Mouse (Mus musculus): ENCODE measurements around the gene Ccdc80. TPM values are rescaled to one million over a fixed set of nuclear protein-coding genes. Genes with fewer than 3 reads are reported as not detected.

Gene Ccdc80
- total RNA-seq, 1 experiment = 2.6 TPM

DNA sequence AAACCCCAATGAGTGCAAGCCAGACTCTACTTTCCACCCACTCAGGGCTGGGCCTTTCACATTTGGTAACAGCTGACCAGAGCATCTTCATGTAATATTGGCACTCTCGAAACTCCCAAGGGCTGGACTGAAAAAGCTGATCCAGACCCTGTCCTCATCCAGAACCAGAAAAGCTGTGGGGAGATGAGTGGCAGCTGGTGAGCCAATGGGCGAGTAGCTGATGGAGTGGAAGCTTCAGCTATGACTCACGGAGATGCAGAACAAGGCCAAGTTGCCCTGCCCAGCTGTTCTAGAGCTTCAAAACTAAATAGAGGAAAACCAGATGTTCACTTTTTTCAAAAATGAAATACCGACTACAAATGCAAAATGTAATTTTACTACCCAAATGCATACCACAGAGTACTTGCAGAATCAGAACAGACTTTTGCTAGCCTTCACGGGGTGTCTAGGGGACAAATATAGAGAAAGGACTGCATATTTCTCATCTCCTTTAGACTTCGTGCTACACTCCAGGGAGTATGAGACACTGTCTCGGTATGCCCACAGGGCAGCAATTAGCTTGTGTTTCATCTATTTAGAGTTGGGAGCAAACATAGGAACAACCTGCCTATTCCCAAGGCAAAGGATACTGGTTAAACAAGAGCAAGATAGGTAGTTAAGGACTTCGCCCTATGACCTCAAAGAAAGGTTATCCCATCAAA lies 22.7 kb upstream of the Ccdc80 start:
- Histone ChIP-seq H3K9me3 (ENCODE audit: control insufficient read depth, insufficient read depth, low read depth, low read length) (no peaks in the 10 kb centered on the region), H3K9ac (ENCODE audit: insufficient read depth, low read depth, low read length, poor library complexity, severe bottlenecking) (no peak overlapping the region), H3K4me1 (ENCODE audit: control insufficient read depth in 2 of 2, insufficient read depth in 2 of 2, low read length in 2 of 2, poor library complexity in 1 of 2) (no peaks in the 10 kb centered on the region), H3K36me3 (ENCODE audit: control insufficient read depth, insufficient read depth, low read length, poor library complexity, severe bottlenecking) (no peaks in the 10 kb centered on the region), H3K4me3 (ENCODE audit: insufficient read depth in 1 of 2, low read depth in 1 of 2, low read length in 2 of 2, poor library complexity in 1 of 2, severe bottlenecking in 1 of 2) (no peak overlapping the region), H3K27ac (ENCODE audit: insufficient read depth, low read depth, low read length, poor library complexity, severe bottlenecking) (no peak overlapping the region)
- TF ChIP-seq ZC3H11A (IDR thresholded peaks at IDR 0.05; ENCODE audit: borderline replicate concordance, low read depth, low read length) (no peak), MAFK (IDR thresholded peaks at IDR 0.05; ENCODE audit: insufficient read depth, low read depth, low read length) (no peak), CHD2 (IDR thresholded peaks at IDR 0.05; ENCODE audit: low read depth, low read length) (no peak), ZNF384 (IDR thresholded peaks at IDR 0.05; ENCODE audit: low read depth, low read length) (no peak), HCFC1 (IDR thresholded peaks at IDR 0.05; ENCODE audit: borderline replicate concordance, insufficient read depth, low read length) (no peak)
- in situ Hi-C loops (cut with MboI; ENCODE audit: low sequenced_read_pairs in 2 of 2, unreplicated experiment in 2 of 2) = no loop called here
- DNase-seq (ENCODE audit: low read depth, low spot score) = no peak

DNA sequence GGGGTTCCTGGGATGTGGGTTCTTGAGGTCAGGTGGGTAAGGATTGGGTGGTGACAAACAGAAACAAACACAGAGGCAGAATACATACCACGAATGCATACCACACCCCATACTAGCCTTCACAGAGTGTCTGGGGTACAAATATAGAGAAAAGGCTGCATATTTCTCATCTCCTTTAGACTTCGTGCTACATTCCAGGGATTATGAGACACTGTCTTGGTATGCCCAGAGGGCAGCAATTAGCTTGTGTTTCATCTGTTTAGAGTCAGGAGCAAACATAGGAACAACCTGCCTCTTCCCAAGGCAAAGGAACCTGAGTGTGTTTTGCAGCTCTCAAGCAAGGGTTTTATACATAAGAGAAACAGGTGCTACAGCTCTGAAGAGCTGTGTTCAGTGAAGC lies 21.8 kb upstream of the Ccdc80 start:
- no peak for TF ChIP-seq MAFK (IDR thresholded peaks at IDR 0.05; ENCODE audit: insufficient read depth, low read depth, low read length)
- TF ChIP-seq HCFC1 (IDR thresholded peaks at IDR 0.05; ENCODE audit: borderline replicate concordance, insufficient read depth, low read length) = no peak
- TF ChIP-seq CHD2 (IDR thresholded peaks at IDR 0.05; ENCODE audit: low read depth, low read length) = no peak
- TF ChIP-seq ZNF384 (IDR thresholded peaks at IDR 0.05; ENCODE audit: low read depth, low read length) = no peak
- no peak for TF ChIP-seq ZC3H11A (IDR thresholded peaks at IDR 0.05; ENCODE audit: borderline replicate concordance, low read depth, low read length)
- Histone ChIP-seq H3K36me3 (ENCODE audit: control insufficient read depth, insufficient read depth, low read length, poor library complexity, severe bottlenecking) (no peaks in the 10 kb centered on the region), H3K9me3 (ENCODE audit: control insufficient read depth, insufficient read depth, low read depth, low read length) (no peaks in the 10 kb centered on the region), H3K9ac (ENCODE audit: insufficient read depth, low read depth, low read length, poor library complexity, severe bottlenecking) (no peak overlapping the region), H3K4me3 (ENCODE audit: insufficient read depth in 1 of 2, low read depth in 1 of 2, low read length in 2 of 2, poor library complexity in 1 of 2, severe bottlenecking in 1 of 2) (no peak overlapping the region), H3K27ac (ENCODE audit: insufficient read depth, low read depth, low read length, poor library complexity, severe bottlenecking) (no peak overlapping the region), H3K4me1 (ENCODE audit: control insufficient read depth in 2 of 2, insufficient read depth in 2 of 2, low read length in 2 of 2, poor library complexity in 1 of 2) (no peaks in the 10 kb centered on the region)
- DNase-seq (ENCODE audit: low read depth, low spot score) = no peak
- in situ Hi-C loops (cut with MboI; ENCODE audit: low sequenced_read_pairs in 2 of 2, unreplicated experiment in 2 of 2) = no loop called here

DNA sequence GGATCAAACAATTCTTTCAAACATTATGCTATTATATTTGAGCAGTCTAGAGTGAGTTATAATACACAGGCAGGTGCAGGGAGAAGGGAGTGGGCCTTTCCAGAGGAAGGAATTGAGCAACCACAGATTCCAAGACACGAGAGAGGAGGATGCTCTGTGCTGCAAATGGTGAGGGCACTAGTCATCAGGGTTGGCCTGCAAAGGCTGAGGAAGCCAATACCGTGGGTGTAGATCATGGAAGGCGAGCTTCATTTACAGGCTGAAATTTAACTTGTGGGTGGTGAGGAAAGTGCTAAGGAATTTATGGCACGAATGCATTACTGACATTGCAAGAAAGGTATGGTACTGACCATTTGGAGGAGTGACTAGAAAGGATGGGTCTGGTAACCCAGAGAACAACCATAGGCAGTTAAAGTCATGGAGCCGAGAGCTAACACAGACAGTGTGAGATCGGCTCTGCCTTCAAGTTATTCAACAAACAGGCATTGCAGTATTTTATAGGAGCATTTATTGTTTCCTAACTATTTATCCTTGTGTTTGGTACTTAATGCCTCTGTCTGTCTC lies 15.6 kb upstream of the Ccdc80 start:
- DNase-seq (ENCODE audit: low read depth, low spot score) = no peak
- H3K27ac ChIP-seq (ENCODE audit: insufficient read depth, low read depth, low read length, poor library complexity, severe bottlenecking) = no peak overlapping the region
- no peak overlapping the region for H3K4me3 ChIP-seq (ENCODE audit: insufficient read depth in 1 of 2, low read depth in 1 of 2, low read length in 2 of 2, poor library complexity in 1 of 2, severe bottlenecking in 1 of 2)
- H3K36me3 ChIP-seq (ENCODE audit: control insufficient read depth, insufficient read depth, low read length, poor library complexity, severe bottlenecking) = no peaks in the 10 kb centered on the region
- no peak overlapping the region for H3K9ac ChIP-seq (ENCODE audit: insufficient read depth, low read depth, low read length, poor library complexity, severe bottlenecking)
- in situ Hi-C loops (cut with MboI; ENCODE audit: low sequenced_read_pairs in 2 of 2, unreplicated experiment in 2 of 2) = no loop called here
- H3K9me3 ChIP-seq (ENCODE audit: control insufficient read depth, insufficient read depth, low read depth, low read length) = no peaks in the 10 kb centered on the region
- H3K4me1 ChIP-seq (ENCODE audit: control insufficient read depth in 2 of 2, insufficient read depth in 2 of 2, low read length in 2 of 2, poor library complexity in 1 of 2) = no peaks in the 10 kb centered on the region
- TF ChIP-seq MAFK (IDR thresholded peaks at IDR 0.05; ENCODE audit: insufficient read depth, low read depth, low read length) = no peak
- TF ChIP-seq CHD2 (IDR thresholded peaks at IDR 0.05; ENCODE audit: low read depth, low read length) = no peak
- TF ChIP-seq HCFC1 (IDR thresholded peaks at IDR 0.05; ENCODE audit: borderline replicate concordance, insufficient read depth, low read length) = no peak
- TF ChIP-seq ZC3H11A (IDR thresholded peaks at IDR 0.05; ENCODE audit: borderline replicate concordance, low read depth, low read length) = no peak
- TF ChIP-seq ZNF384 (IDR thresholded peaks at IDR 0.05; ENCODE audit: low read depth, low read length) = no peak

DNA sequence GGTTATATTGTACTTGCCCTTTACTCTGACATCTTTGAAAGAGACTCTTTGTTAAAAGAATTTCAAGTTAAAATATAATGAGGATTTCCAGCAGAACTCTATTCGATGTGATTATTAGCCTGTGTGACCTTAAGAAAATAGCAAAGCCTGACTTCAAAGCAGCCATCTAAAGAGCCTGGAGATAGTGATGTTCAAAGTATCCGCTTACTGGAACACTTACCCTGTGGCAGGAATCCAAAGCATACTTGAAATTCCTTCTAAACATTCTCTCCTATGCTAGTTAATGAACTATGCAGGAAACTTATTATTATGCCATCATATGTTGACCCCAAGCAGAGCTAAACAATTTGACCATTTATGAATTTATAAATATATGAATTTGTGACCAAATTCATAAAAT lies 13.9 kb upstream of the Ccdc80 start:
- in situ Hi-C loops (cut with MboI; ENCODE audit: low sequenced_read_pairs in 2 of 2, unreplicated experiment in 2 of 2) = no loop called here
- H3K36me3 ChIP-seq (ENCODE audit: control insufficient read depth, insufficient read depth, low read length, poor library complexity, severe bottlenecking) = no peaks in the 10 kb centered on the region
- DNase-seq (ENCODE audit: low read depth, low spot score) = no peak
- TF ChIP-seq ZNF384 (IDR thresholded peaks at IDR 0.05; ENCODE audit: low read depth, low read length) (no peak), HCFC1 (IDR thresholded peaks at IDR 0.05; ENCODE audit: borderline replicate concordance, insufficient read depth, low read length) (no peak), CHD2 (IDR thresholded peaks at IDR 0.05; ENCODE audit: low read depth, low read length) (no peak), MAFK (IDR thresholded peaks at IDR 0.05; ENCODE audit: insufficient read depth, low read depth, low read length) (no peak)
- H3K27ac ChIP-seq (ENCODE audit: insufficient read depth, low read depth, low read length, poor library complexity, severe bottlenecking) = no peak overlapping the region
- no peaks in the 10 kb centered on the region for H3K4me1 ChIP-seq (ENCODE audit: control insufficient read depth in 2 of 2, insufficient read depth in 2 of 2, low read length in 2 of 2, poor library complexity in 1 of 2)
- H3K4me3 ChIP-seq (ENCODE audit: insufficient read depth in 1 of 2, low read depth in 1 of 2, low read length in 2 of 2, poor library complexity in 1 of 2, severe bottlenecking in 1 of 2) = no peak overlapping the region
- H3K9me3 ChIP-seq (ENCODE audit: control insufficient read depth, insufficient read depth, low read depth, low read length) = no peaks in the 10 kb centered on the region
- no peak overlapping the region for H3K9ac ChIP-seq (ENCODE audit: insufficient read depth, low read depth, low read length, poor library complexity, severe bottlenecking)

Data from ES-E14 (cell line).